21 mouse cellular contexts compared by ENCODE assay signal in the genomic region with DNA sequence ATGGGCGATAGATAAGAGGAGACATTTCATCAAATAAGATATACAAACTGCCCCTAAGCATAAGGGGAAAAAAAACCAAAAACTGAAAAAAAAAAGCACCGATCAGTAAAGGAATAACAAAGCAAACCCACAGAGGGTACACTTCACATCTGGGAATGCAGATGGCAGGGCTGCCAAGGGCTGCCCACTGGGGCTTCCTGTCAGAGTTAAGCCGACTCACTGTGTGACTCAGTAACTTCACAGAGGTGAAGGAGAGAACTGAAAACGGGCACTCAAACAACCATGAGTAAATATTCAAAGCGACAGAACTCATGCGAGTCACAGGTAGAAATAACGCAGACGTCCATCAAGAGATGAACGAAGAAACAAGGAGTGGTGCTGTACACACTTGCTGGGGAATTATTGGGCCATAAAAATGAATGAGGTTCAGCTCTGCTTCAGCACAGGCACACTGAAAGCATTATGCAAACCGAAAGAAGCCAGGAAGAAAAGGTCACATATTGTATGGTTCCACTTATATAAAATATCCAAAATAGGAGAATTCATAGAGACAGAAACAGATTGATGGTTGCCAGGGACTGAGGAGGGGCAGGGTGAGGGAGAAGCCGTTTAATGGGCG.
A peak's percentile ranks its signal among the peaks of the same experiment; 100 is the strongest.
DNase-seq lines count a peak whose midpoint lies in the region; ATAC-seq and TF ChIP-seq lines count a peak whose summit lies in the region.
"Had no signal": no experiment of that assay in that cellular context is flagged by ENCODE, and none has a peak within 500 bp of the region (broad histone marks: within the 10 kb centered on the region; RNA-seq: fewer than 3 reads in every experiment).

No protein-coding gene starts in this region.

- H3ac ChIP-seq in myocyte (ENCODE audit: control insufficient read depth, insufficient read length), result no peak overlapping the region

- 0 out of 2 replicates have a peak, but pooled peaks have one; percentile 20 for ATAC-seq in frontal cortex, adult (ENCODE audit: low TSS enrichment)
- ATAC-seq in intestine, embryonic 15.5 days, result peak; percentile 77
- ATAC-seq: forebrain, embryonic 14.5 days had no signal

- H3K9me3 ChIP-seq in intestine, embryonic 15.5 days, result no peaks in the 10 kb centered on the region
- H3K9me3 ChIP-seq: embryonic facial prominence, embryonic 15.5 days; heart, embryonic 15.5 days; liver, embryonic 13.5 days had no signal

- H3K4me2 ChIP-seq in intestine, embryonic 15.5 days (replicated peaks), result peak overlapping the region; percentile 34; the same call in 1 of the 2 replicates
- peak overlapping the region; percentile 49 for H3K4me2 ChIP-seq in myocyte (ENCODE audit: low read depth)
- H3K4me2 ChIP-seq: embryonic facial prominence, embryonic 15.5 days; heart, embryonic 15.5 days; hindbrain, embryonic 14.5 days; liver, embryonic 13.5 days had no signal

- H3K27ac ChIP-seq in intestine, embryonic 15.5 days, result no peak overlapping the region
- H3K27ac ChIP-seq: embryonic facial prominence, embryonic 15.5 days; gastrocnemius, adult 2 months; heart, embryonic 15.5 days; hindbrain, embryonic 14.5 days; liver, embryonic 13.5 days had no signal

- no peaks in the 10 kb centered on the region for H3K27me3 ChIP-seq in intestine, embryonic 15.5 days (replicated peaks)
- H3K27me3 ChIP-seq in myocyte (ENCODE audit: control insufficient read depth, insufficient read depth, insufficient read length), result no peaks in the 10 kb centered on the region
- H3K27me3 ChIP-seq: embryonic facial prominence, embryonic 15.5 days; heart, embryonic 15.5 days; liver, embryonic 13.5 days had no signal

- no peak for DNase-seq in frontal cortex, postnatal 25 days (ENCODE audit: low spot score in 2 of 2)
- peak; percentile 25 for DNase-seq in thymus, postnatal 0 days (ENCODE audit: low spot score)
- no peak for DNase-seq in thymus, postnatal 10 days (ENCODE audit: low spot score in 2 of 2)
- no peak for DNase-seq in retina, embryonic 14.5 days (ENCODE audit: low spot score)
- DNase-seq in kidney, postnatal 14 days, result no peak
- DNase-seq: adrenal gland, postnatal 10 days; B cell, adult 2 months; cerebellum, adult 18-20 months; gastrocnemius, adult 2 months; heart, adult 18-20 months; liver, embryonic 13.5 days; lung, postnatal 10 days; midbrain, embryonic 14.5 days; right cerebral cortex, postnatal 25 days had no signal

- no peak overlapping the region for H3K9ac ChIP-seq in intestine, embryonic 15.5 days
- H3K9ac ChIP-seq: embryonic facial prominence, embryonic 15.5 days; heart, embryonic 15.5 days; hindbrain, embryonic 14.5 days; liver, embryonic 13.5 days had no signal

- H3K4me1 ChIP-seq in intestine, embryonic 15.5 days (replicated peaks), result 0 out of 2 replicates have a peak, but pooled peaks cover 2% of the 10 kb centered on the region

- TF ChIP-seq POLR2A in myocyte (IDR thresholded peaks at IDR 0.05; ENCODE audit: insufficient read length, low read depth), result no peak

- no peaks in the 10 kb centered on the region for H3K79me2 ChIP-seq in myocyte (ENCODE audit: control insufficient read depth, insufficient read depth)

- no peaks in the 10 kb centered on the region for H3K36me3 ChIP-seq in intestine, embryonic 15.5 days
- no peaks in the 10 kb centered on the region for H3K36me3 ChIP-seq in myocyte (ENCODE audit: control insufficient read depth, insufficient read depth)
- H3K36me3 ChIP-seq: embryonic facial prominence, embryonic 15.5 days; heart, embryonic 15.5 days had no signal

- 57% methylated on average over 12 of the region's 12 CpGs for WGBS in intestine, embryonic 15.5 days

- no peak overlapping the region for H3K4me3 ChIP-seq in intestine, embryonic 15.5 days (replicated peaks)
- H3K4me3 ChIP-seq in myocyte, result no peak overlapping the region
- H3K4me3 ChIP-seq: embryonic facial prominence, embryonic 15.5 days; gastrocnemius, adult 2 months; heart, embryonic 15.5 days; liver, embryonic 13.5 days had no signal

TF ChIP-seq in myocyte, 11 proteins besides CTCF, POLR2A, EP300 and RAD21:
- TF ChIP-seq SRF (IDR thresholded peaks at IDR 0.05; ENCODE audit: control insufficient read depth, insufficient read length, low read depth) (no peak), TCF3 (IDR thresholded peaks at IDR 0.05; ENCODE audit: insufficient read length, low read depth) (no peak), MAX (IDR thresholded peaks at IDR 0.05; ENCODE audit: low read depth) (no peak), REST (IDR thresholded peaks at IDR 0.05; ENCODE audit: insufficient read depth, insufficient read length) (no peak), E2F4 (IDR thresholded peaks at IDR 0.05; ENCODE audit: insufficient read depth) (no peak), POLR2AphosphoS2 (IDR thresholded peaks at IDR 0.05; ENCODE audit: insufficient read length, low read depth) (no peak), USF1 (IDR thresholded peaks at IDR 0.05; ENCODE audit: low read depth) (no peak), TCF12 (IDR thresholded peaks at IDR 0.05; ENCODE audit: insufficient read depth, poor library complexity, severe bottlenecking) (no peak), CEBPB (IDR thresholded peaks at IDR 0.05; ENCODE audit: insufficient read depth, poor library complexity, severe bottlenecking) (no peak), MYOG (IDR thresholded peaks at IDR 0.05; ENCODE audit: control insufficient read depth in 1 of 3, insufficient read depth in 1 of 3, insufficient read length in 2 of 3, low read depth in 2 of 3) (no peak), MYOD1 (IDR thresholded peaks at IDR 0.05; ENCODE audit: control insufficient read depth in 1 of 3, insufficient read length in 2 of 3, low read depth in 2 of 3) (no peak)
